Mouse (Mus musculus) megakaryocyte, embryonic 14.5 days (primary cell): ENCODE data around the gene Fads3.

ENCODE experiments used
- FLI1 ChIP-seq: IDR thresholded peaks from 2 replicates; pipeline ENCODE4 v1.6.1; 2012; ENCODE audit warnings: low read length, inconsistent platforms, mixed read lengths
- GATA1 ChIP-seq: IDR thresholded peaks from 3 replicates; pipeline ENCODE4 v1.6.1; 2012; ENCODE audit warnings: mixed read lengths, low read length, inconsistent platforms, borderline replicate concordance

DNA sequence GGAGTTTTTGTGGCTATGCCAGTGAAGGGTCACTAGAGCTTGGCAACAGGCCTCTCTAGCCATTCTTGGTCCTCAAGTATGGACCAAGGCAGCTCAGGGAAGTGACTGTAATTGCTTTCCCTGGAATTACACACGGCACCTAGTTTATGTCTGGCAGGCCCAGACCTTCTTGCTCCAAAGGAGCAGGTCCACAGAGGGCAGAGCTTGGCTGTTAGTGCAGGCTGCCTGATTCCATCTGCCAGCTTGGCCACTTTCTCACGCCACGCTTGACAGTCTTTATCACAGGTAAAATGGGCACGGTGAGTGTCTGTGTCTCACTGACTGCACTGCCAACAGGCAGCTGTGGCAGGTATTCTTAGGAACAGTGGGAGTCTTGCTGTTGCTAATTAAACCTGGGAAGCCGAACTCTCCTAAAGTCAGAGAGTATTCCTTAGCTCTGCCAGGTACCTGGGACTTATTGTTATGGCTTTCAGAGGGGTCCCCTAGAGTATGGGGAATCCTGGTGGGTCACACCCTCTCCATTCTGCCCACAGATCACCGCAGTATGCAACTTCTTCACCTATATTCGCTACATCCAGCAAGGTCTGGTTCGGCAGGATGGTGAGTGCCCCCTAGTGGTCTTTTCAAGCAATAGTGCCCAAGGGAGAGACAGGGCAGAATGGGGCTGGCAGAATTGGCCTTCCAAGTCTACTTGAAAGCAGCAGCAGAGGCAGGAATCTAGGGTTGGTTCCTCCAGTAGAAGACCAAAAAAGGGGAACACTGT, 8.0 kb upstream of the Fads3 start:
- TF ChIP-seq GATA1 (no peak), FLI1 (no peak)
